Mouse (Mus musculus) G1E (cell line): ENCODE data around the gene Vps13d.

Experiments
- CTCF ChIP-seq: IDR thresholded peaks from 2 replicates; pipeline ENCODE4 v1.5.1; 2012; ENCODE audit warnings: low read depth, low read length, inconsistent platforms, mixed read lengths
- GATA1 ChIP-seq: IDR thresholded peaks from 2 replicates; pipeline ENCODE4 v1.6.1; 2012; ENCODE audit warnings: borderline replicate concordance, low read length, inconsistent platforms, mixed read lengths
- POLR2AphosphoS5 ChIP-seq: IDR thresholded peaks from 2 replicates; pipeline ENCODE4 v1.6.1; 2012; ENCODE audit warnings: low read depth, low read length, inconsistent platforms; ENCODE audit not compliant: insufficient replicate concordance
- TAL1 ChIP-seq: conservative IDR thresholded peaks from 2 replicates; pipeline ENCODE4 v1.6.1; 2012; ENCODE audit warnings: low read depth, low read length, inconsistent platforms, mixed read lengths

- TF ChIP-seq GATA1 (no peak), CTCF (no peak), POLR2AphosphoS5 (no peak), TAL1 (no peak)
These were observed 180.2 kb downstream of the Vps13d start for GRCm38 (mm10) chr4:145014632-145014960.
